Mouse (Mus musculus) CH12.LX (cell line): Measurements from ENCODE around the gene Cort. TPM values are rescaled to one million over a fixed set of nuclear protein-coding genes. Genes with fewer than 3 reads are reported as not detected.

Source experiments
- DNase-seq: peaks from one replicate; pipeline ENCODE4 v3.0.0-alpha.2; 2013; ENCODE audit errors: extremely low read depth
- H3K27ac ChIP-seq: 2 replicates; pipeline ENCODE4 v1.5.1; 2012; ENCODE audit warnings: low read depth, mild to moderate bottlenecking, control low read depth, moderate library complexity; ENCODE audit not compliant: insufficient read depth
- H3K27me3 ChIP-seq: replicated peaks from 2 replicates; pipeline ENCODE3; 2012; ENCODE audit warnings: inconsistent platforms
- H3K36me3 ChIP-seq, 2 experiments: replicated peaks in 1 of 2; 2 replicates each; pipeline versions ENCODE3 to v1.6.1; 2012; ENCODE audit warnings: inconsistent platforms in 1 of 2, low read length in 1 of 2, mild to moderate bottlenecking in 1 of 2, mixed read lengths in 1 of 2, moderate library complexity in 1 of 2; ENCODE audit not compliant: control insufficient read depth in 1 of 2, insufficient read depth in 1 of 2
- H3K4me1 ChIP-seq, 2 experiments: 2 replicates each; pipeline ENCODE4 v1.6.1; 2012; ENCODE audit warnings: inconsistent platforms in 1 of 2, moderate library complexity in 1 of 2; ENCODE audit not compliant: insufficient read depth in 2 of 2, control insufficient read depth in 1 of 2
- H3K4me2 ChIP-seq: 2 replicates; pipeline ENCODE4 v1.6.1; 2012; ENCODE audit warnings: low read depth, mild to moderate bottlenecking, control low read depth; ENCODE audit not compliant: poor library complexity, insufficient read depth, severe bottlenecking
- H3K4me3 ChIP-seq, 3 experiments: fragments of 150-350 bp in 1 of 3; sonication (generic) in 1 of 3; replicated peaks in 1 of 3; 2 replicates each; pipeline versions ENCODE3 to v1.5.1; 2011 to 2012; ENCODE audit warnings: low read depth in 2 of 3, low read length in 2 of 3, mild to moderate bottlenecking in 2 of 3, moderate library complexity in 2 of 3, control low read depth in 1 of 3, improper control_type of control experiment in 1 of 3, inconsistent platforms in 1 of 3, mixed read lengths in 1 of 3; ENCODE audit not compliant: poor library complexity in 1 of 3
- H3K79me2 ChIP-seq: replicated peaks from 2 replicates; pipeline ENCODE4 v1.6.1; 2012; ENCODE audit warnings: mild to moderate bottlenecking, moderate library complexity; ENCODE audit not compliant: control insufficient read depth, poor library complexity, insufficient read depth, severe bottlenecking; ENCODE audit errors: extremely low read depth
- H3K9ac ChIP-seq: 2 replicates; pipeline ENCODE4 v1.6.1; 2012; ENCODE audit warnings: low read depth, mild to moderate bottlenecking, control low read depth, moderate library complexity; ENCODE audit not compliant: insufficient read depth
- H3K9me3 ChIP-seq: replicated peaks from 2 replicates; pipeline ENCODE3; 2012; ENCODE audit warnings: low read length, inconsistent platforms, mixed read lengths
- BHLHE40 ChIP-seq: IDR thresholded peaks from 2 replicates; pipeline ENCODE4 v1.6.1; 2011; ENCODE audit warnings: mild to moderate bottlenecking, low read depth, low read length, improper control_type of control experiment
- CHD2 ChIP-seq: IDR thresholded peaks from 2 replicates; pipeline ENCODE4 v1.6.1; 2011; ENCODE audit warnings: low read length, improper control_type of control experiment
- E2F4 ChIP-seq: IDR thresholded peaks from 2 replicates; pipeline ENCODE4 v1.6.1; 2011; ENCODE audit warnings: low read depth, low read length, improper control_type of control experiment; ENCODE audit not compliant: insufficient replicate concordance
- ELF1 ChIP-seq: IDR thresholded peaks from 2 replicates; pipeline ENCODE4 v1.6.1; 2014; ENCODE audit warnings: low read depth, mild to moderate bottlenecking, inconsistent platforms, low read length, improper control_type of control experiment
- EP300 ChIP-seq: IDR thresholded peaks from 2 replicates; pipeline ENCODE4 v1.6.1; 2011; ENCODE audit warnings: low read length, improper control_type of control experiment
- ETS1 ChIP-seq: conservative IDR thresholded peaks from 2 replicates; pipeline ENCODE4 v1.6.1; 2012; ENCODE audit warnings: low read depth, mild to moderate bottlenecking, inconsistent platforms, low read length, improper control_type of control experiment, moderate library complexity
- HCFC1 ChIP-seq: IDR thresholded peaks from 2 replicates; pipeline ENCODE4 v1.6.1; 2012; ENCODE audit warnings: low read depth, mild to moderate bottlenecking, inconsistent platforms, low read length, improper control_type of control experiment
- IRF4 ChIP-seq: IDR thresholded peaks from 2 replicates; pipeline ENCODE4 v1.6.1; 2014; ENCODE audit warnings: low read depth, mild to moderate bottlenecking, inconsistent platforms, low read length, improper control_type of control experiment
- MAFK ChIP-seq: IDR thresholded peaks from 2 replicates; pipeline ENCODE4 v1.6.1; 2011; ENCODE audit warnings: low read length, improper control_type of control experiment; ENCODE audit not compliant: insufficient replicate concordance
- MAX ChIP-seq: IDR thresholded peaks from 2 replicates; pipeline ENCODE4 v1.6.1; 2011; ENCODE audit warnings: low read length, improper control_type of control experiment
- MEF2A ChIP-seq: IDR thresholded peaks from 2 replicates; pipeline ENCODE4 v1.6.1; 2014; ENCODE audit warnings: low read depth, mild to moderate bottlenecking, inconsistent platforms, low read length, improper control_type of control experiment, borderline replicate concordance
- MXI1 ChIP-seq: IDR thresholded peaks from 2 replicates; pipeline ENCODE4 v1.6.1; 2011; ENCODE audit warnings: mild to moderate bottlenecking, low read depth, low read length, improper control_type of control experiment
- MYC ChIP-seq: IDR thresholded peaks from 2 replicates; pipeline ENCODE4 v1.6.1; 2011; ENCODE audit warnings: low read depth, mild to moderate bottlenecking, improper control_type of control experiment, low read length
- NRF1 ChIP-seq: IDR thresholded peaks from 2 replicates; pipeline ENCODE4 v1.6.1; 2014; ENCODE audit warnings: low read depth, mild to moderate bottlenecking, inconsistent platforms, low read length, improper control_type of control experiment, moderate library complexity
- PAX5 ChIP-seq: IDR thresholded peaks from 2 replicates; pipeline ENCODE4 v1.6.1; 2012; ENCODE audit warnings: low read length, inconsistent platforms, mixed read lengths
- POLR2A ChIP-seq: IDR thresholded peaks from 2 replicates; pipeline ENCODE4 v1.6.1; 2011; ENCODE audit warnings: low read depth, mild to moderate bottlenecking, improper control_type of control experiment, low read length
- POLR2AphosphoS2 ChIP-seq: IDR thresholded peaks from 2 replicates; pipeline ENCODE4 v1.6.1; 2011; ENCODE audit warnings: low read depth, low read length, improper control_type of control experiment
- RAD21 ChIP-seq: IDR thresholded peaks from 2 replicates; pipeline ENCODE4 v1.6.1; 2011; ENCODE audit warnings: low read depth, mild to moderate bottlenecking, low read length, improper control_type of control experiment, moderate library complexity
- SMC3 ChIP-seq: IDR thresholded peaks from 2 replicates; pipeline ENCODE4 v1.6.1; 2011; ENCODE audit warnings: low read depth, low read length, improper control_type of control experiment
- TBP ChIP-seq: conservative IDR thresholded peaks from 2 replicates; pipeline ENCODE4 v1.6.1; 2011; ENCODE audit warnings: low read depth, low read length, improper control_type of control experiment
- TCF12 ChIP-seq: IDR thresholded peaks from 2 replicates; pipeline ENCODE4 v1.6.1; 2014; ENCODE audit warnings: low read depth, mild to moderate bottlenecking, inconsistent platforms, low read length, improper control_type of control experiment
- UBTF ChIP-seq: IDR thresholded peaks from 2 replicates; pipeline ENCODE4 v1.6.1; 2012; ENCODE audit warnings: low read depth, mild to moderate bottlenecking, inconsistent platforms, low read length, improper control_type of control experiment, moderate library complexity
- USF2 ChIP-seq: conservative IDR thresholded peaks from 2 replicates; pipeline ENCODE4 v1.6.1; 2011; ENCODE audit warnings: low read depth, low read length, improper control_type of control experiment
- ZC3H11A ChIP-seq: IDR thresholded peaks from 2 replicates; pipeline ENCODE4 v1.6.1; 2012; ENCODE audit warnings: low read depth, mild to moderate bottlenecking, inconsistent platforms, low read length, improper control_type of control experiment
- ZKSCAN1 ChIP-seq: IDR thresholded peaks from 2 replicates; pipeline ENCODE4 v1.6.1; 2012; ENCODE audit warnings: low read depth, inconsistent platforms, low read length, improper control_type of control experiment, borderline replicate concordance
- ZMIZ1 ChIP-seq: IDR thresholded peaks from 2 replicates; pipeline ENCODE4 v1.6.1; 2012; ENCODE audit warnings: low read depth, mild to moderate bottlenecking, inconsistent platforms, low read length, improper control_type of control experiment
- dilution Hi-C: fragments of 300-500 bp; cut with MboI; formaldehyde crosslinking; loops from 2 replicates; pipeline ENCODE4 v1.14.3; 2020; ENCODE audit warnings: low sequenced_read_pairs; ENCODE audit not compliant: extremely low pct_unique_long_range_greater_than_20kb, extremely low pct_ligation_motif_present
- in situ Hi-C: fragments of 300-500 bp; cut with MboI; formaldehyde crosslinking; loops from 3 replicates; pipeline ENCODE4 v1.14.3; 2019; ENCODE audit warnings: low sequenced_read_pairs, low pct_ligation_motif_present, low pct_unique_long_range_greater_than_20kb, mixed read lengths
- polyA plus RNA-seq: library from polyadenylated mRNA; unstranded; fragments of >175 nt; gene quantifications from 2 replicates; pipeline ENCODE4 v1.2.1, GENCODE M21; 2012; ENCODE audit warnings: low read depth; ENCODE audit not compliant: insufficient read length
- total RNA-seq, 2 experiments: library from RNA; depleted of rRNA; stranded (reverse); fragments of 300-350 nt in 1 of 2; fragments of >200 nt in 1 of 2; gene quantifications; 2 replicates each; pipeline ENCODE4 v1.2.3; 2012 to 2014

The Cort gene
- total and polyA plus RNA-seq, 3 experiments, result 0.59 to 0.94 TPM; not detected in 1

- in situ Hi-C loops (no loop called here), dilution Hi-C loops (no loop called here)
- Histone ChIP-seq H3K27ac (peak overlapping the region; percentile 39), H3K4me1 (peaks cover 9 to 64% of the 10 kb centered on the region in 2 experiments), H3K9me3 (no peaks in the 10 kb centered on the region), H3K4me2 (no peak overlapping the region), H3K9ac (no peak overlapping the region), H3K27me3 (no peaks in the 10 kb centered on the region), H3K36me3 (peaks cover 12 to 33% of the 10 kb centered on the region in 2 experiments), H3K4me3 (no peak overlapping the region), H3K79me2 (0 out of 2 replicates have a peak, but pooled peaks cover 5% of the 10 kb centered on the region)
- DNase-seq, result no peak
- TF ChIP-seq NRF1 (no peak), USF2 (no peak), POLR2A (no peak), E2F4 (no peak), UBTF (no peak), ZMIZ1 (no peak), IRF4 (no peak)
These were observed 6.8 kb upstream of the Cort start for GRCm38 (mm10) chr4:149133395-149133794.

GRCm38 (mm10) chr4:149131789-149132565 lies 5.4 kb upstream of the Cort start:
- H3K4me1 ChIP-seq, result peaks cover 9 to 62% of the 10 kb centered on the region in 2 experiments
- dilution Hi-C loops (no loop called here), in situ Hi-C loops (no loop called here)
- TF ChIP-seq ETS1 (peak; percentile 49), HCFC1 (no peak), ZC3H11A (no peak), ZKSCAN1 (no peak), MAX (peak; percentile 21; the same call in 1 of the 2 replicates), POLR2AphosphoS2 (no peak), TBP (0 out of 2 replicates have a peak, but pooled peaks have one; percentile 37), TCF12 (peak; percentile 69), PAX5 (no peak), RAD21 (no peak), MXI1 (0 out of 2 replicates have a peak, but pooled peaks have one; percentile 12), E2F4 (no peak), USF2 (no peak), MAFK (no peak), ELF1 (no peak), SMC3 (no peak), CHD2 (no peak), MYC (no peak), BHLHE40 (peak; percentile 70), MEF2A (0 out of 2 replicates have a peak, but pooled peaks have one; percentile 2), EP300 (peak; percentile 34; the same call in 1 of the 2 replicates)
- peak; percentile 78 for DNase-seq
- H3K9me3 ChIP-seq, result no peaks in the 10 kb centered on the region
- no peak overlapping the region for H3K9ac ChIP-seq
- peak overlapping the region; percentile 44; the same call in 1 of the 2 replicates for H3K4me2 ChIP-seq
- peak overlapping the region in 2 of 3 experiments; percentile 30 to 34 for H3K4me3 ChIP-seq
- peaks cover 15 to 48% of the 10 kb centered on the region in 2 experiments for H3K36me3 ChIP-seq
- no peaks in the 10 kb centered on the region for H3K27me3 ChIP-seq
- H3K79me2 ChIP-seq, result 0 out of 2 replicates have a peak, but pooled peaks cover 5% of the 10 kb centered on the region
- H3K27ac ChIP-seq, result peak overlapping the region; percentile 90
